Mouse (Mus musculus) spleen, adult 2 months (tissue): ENCODE results near the gene Mgea5. TPM values are rescaled to one million over a fixed set of nuclear protein-coding genes. Genes with fewer than 3 reads are reported as not detected.

Experiments used
- DNase-seq, 2 experiments: peaks; one replicate each; pipeline versions ENCODE4 v3.0.0 to v3.0.0-alpha.2; 2012 to 2021; ENCODE audit warnings: low spot score in 2 of 2, low read depth in 1 of 2
- H3K27ac ChIP-seq: fragments of 200-500 bp; 2 replicates; pipeline ENCODE4 v1.5.1; 2012; ENCODE audit warnings: low read length, inconsistent platforms; ENCODE audit not compliant: insufficient read depth
- H3K27me3 ChIP-seq: fragments of 200-500 bp; 2 replicates; pipeline ENCODE4 v1.6.1; 2012; ENCODE audit warnings: mild to moderate bottlenecking, moderate library complexity, low read length, inconsistent platforms; ENCODE audit not compliant: control insufficient read depth, insufficient read depth
- H3K36me3 ChIP-seq: fragments of 200-500 bp; 2 replicates; pipeline ENCODE4 v1.6.1; 2012; ENCODE audit warnings: mild to moderate bottlenecking, low read length, inconsistent platforms; ENCODE audit not compliant: control insufficient read depth, insufficient read depth
- H3K4me1 ChIP-seq: fragments of 200-500 bp; 2 replicates; pipeline ENCODE4 v1.6.1; 2011; ENCODE audit warnings: inconsistent platforms; ENCODE audit not compliant: control insufficient read depth, insufficient read depth, insufficient read length
- H3K4me3 ChIP-seq: fragments of 200-500 bp; 2 replicates; pipeline ENCODE4 v1.5.1; 2011; ENCODE audit warnings: mild to moderate bottlenecking, inconsistent platforms; ENCODE audit not compliant: insufficient read depth, insufficient read length; ENCODE audit errors: extremely low read depth
- CTCF ChIP-seq: fragments of 200-500 bp; IDR thresholded peaks from 2 replicates; pipeline ENCODE4 v1.5.1; 2011; ENCODE audit warnings: mild to moderate bottlenecking, inconsistent platforms; ENCODE audit not compliant: insufficient read depth, insufficient read length, insufficient replicate concordance; ENCODE audit errors: extremely low read depth
- POLR2A ChIP-seq: fragments of 200-500 bp; IDR thresholded peaks from 2 replicates; pipeline ENCODE4 v1.6.1; 2011; ENCODE audit warnings: low read depth, low read length, inconsistent platforms
- WGBS: fragments of 180-500 bp; shearing (Covaris S2); methylation state at CpG from one replicate; pipeline ENCODE4 v1.1.7; 2018; 5-methylcytosine and 5-hydroxymethylcytosine counted together
- polyA plus RNA-seq: library from polyadenylated mRNA; depleted of rRNA; stranded (reverse); fragments of >200 nt; gene quantifications from 2 replicates; pipeline ENCODE4 v1.2.3, GENCODE M21; 2012

Gene Mgea5
- polyA plus RNA-seq, 1 experiment: 21.1 TPM

- peaks cover 4% of the 10 kb centered on the region for H3K36me3 ChIP-seq
- H3K4me1 ChIP-seq: no peaks in the 10 kb centered on the region; the same call in 1 of the 2 replicates
- no peak for DNase-seq
- H3K27ac ChIP-seq: no peak overlapping the region
- H3K4me3 ChIP-seq: no peak overlapping the region
- WGBS: 82% methylated on average over 8 of the region's 8 CpGs
- peaks cover 9% of the 10 kb centered on the region; the same call in 1 of the 2 replicates for H3K27me3 ChIP-seq
- TF ChIP-seq CTCF: no peak
- TF ChIP-seq POLR2A: no peak
Observed at GRCm38 (mm10) chr19:45816727-45817126, 33.1 kb upstream of the Mgea5 start.

- Histone ChIP-seq H3K27ac (no peak within 1 kb of the TSS), H3K4me1 (no peaks in the 10 kb centered on the region; the same call in 1 of the 2 replicates), H3K36me3 (peaks cover 4% of the 10 kb centered on the region), H3K27me3 (peaks cover 9% of the 10 kb centered on the region; the same call in 1 of the 2 replicates), H3K4me3 (no peak within 1 kb of the TSS)
- 2% methylated on average over 29 of the region's 29 CpGs for WGBS
- DNase-seq: no peak
- no peak for TF ChIP-seq POLR2A
- TF ChIP-seq CTCF: 0 out of 2 replicates have a peak, but pooled peaks have one; percentile 3
Observed at GRCm38 (mm10) chr19:45815831-45816405, 32.3 kb upstream of the Mgea5 start, which contains the start of gene Kcnip2. Gene Kcnip2, minus strand, starts transcription at chr19:45816061.

- no peak for DNase-seq
- Histone ChIP-seq H3K4me1 (no peaks in the 10 kb centered on the region; the same call in 1 of the 2 replicates), H3K27ac (no peak overlapping the region), H3K36me3 (peaks cover 4% of the 10 kb centered on the region), H3K4me3 (no peak overlapping the region), H3K27me3 (peaks cover 9% of the 10 kb centered on the region; the same call in 1 of the 2 replicates)
- TF ChIP-seq CTCF: no peak
- TF ChIP-seq POLR2A: no peak
- 74% methylated on average over 10 of the region's 10 CpGs for WGBS
Observed at GRCm38 (mm10) chr19:45815170-45815569, 31.5 kb upstream of the Mgea5 start.

GRCm38 (mm10) chr19:45813801-45814200 is 30.2 kb upstream of the Mgea5 start:
- peaks cover 9% of the 10 kb centered on the region; the same call in 1 of the 2 replicates for H3K27me3 ChIP-seq
- H3K27ac ChIP-seq: no peak overlapping the region
- H3K4me3 ChIP-seq: no peak overlapping the region
- TF ChIP-seq CTCF (no peak), POLR2A (no peak)
- no peaks in the 10 kb centered on the region; the same call in 1 of the 2 replicates for H3K4me1 ChIP-seq
- WGBS: 27% methylated on average over 12 of the region's 12 CpGs
- H3K36me3 ChIP-seq: peaks cover 2% of the 10 kb centered on the region
- DNase-seq: no peak

GRCm38 (mm10) chr19:45813263-45813662 is 29.6 kb upstream of the Mgea5 start:
- peak; percentile 37 to 75 for DNase-seq
- no peaks in the 10 kb centered on the region; the same call in 1 of the 2 replicates for H3K4me1 ChIP-seq
- H3K4me3 ChIP-seq: no peak overlapping the region
- no peak for TF ChIP-seq POLR2A
- TF ChIP-seq CTCF: peak; percentile 81; the same call in 1 of the 2 replicates
- no peak overlapping the region for H3K27ac ChIP-seq
- peaks cover 9% of the 10 kb centered on the region; the same call in 1 of the 2 replicates for H3K27me3 ChIP-seq
- WGBS: 6% methylated on average over 11 of the region's 11 CpGs
- H3K36me3 ChIP-seq: no peaks in the 10 kb centered on the region; the same call in 1 of the 2 replicates

GRCm38 (mm10) chr19:45812673-45813252 is 29.1 kb upstream of the Mgea5 start:
- DNase-seq: no peak
- H3K36me3 ChIP-seq: no peaks in the 10 kb centered on the region; the same call in 1 of the 2 replicates
- TF ChIP-seq POLR2A: no peak
- no peak for TF ChIP-seq CTCF
- H3K4me1 ChIP-seq: no peaks in the 10 kb centered on the region; the same call in 1 of the 2 replicates
- peaks cover 9% of the 10 kb centered on the region; the same call in 1 of the 2 replicates for H3K27me3 ChIP-seq
- no peak overlapping the region for H3K4me3 ChIP-seq
- WGBS: 19% methylated on average over 8 of the region's 8 CpGs
- no peak overlapping the region for H3K27ac ChIP-seq

- WGBS: 1% methylated on average over 16 of the region's 16 CpGs
- DNase-seq: peak in 1 of 2 experiments; percentile 63
- peak overlapping the region; percentile 43; the same call in 1 of the 2 replicates for H3K4me3 ChIP-seq
- no peaks in the 10 kb centered on the region for H3K36me3 ChIP-seq
- H3K4me1 ChIP-seq: no peaks in the 10 kb centered on the region; the same call in 1 of the 2 replicates
- no peak overlapping the region for H3K27ac ChIP-seq
- peaks cover 9% of the 10 kb centered on the region; the same call in 1 of the 2 replicates for H3K27me3 ChIP-seq
- TF ChIP-seq POLR2A (no peak), CTCF (no peak)
Observed at GRCm38 (mm10) chr19:45812115-45812514, 28.5 kb upstream of the Mgea5 start.
